Mouse (Mus musculus): Measurements from ENCODE around the gene Psd.

Gene Psd

GRCm38 (mm10) chr19:46338331-46338936 lies 11.5 kb upstream of the Psd start, which contains the start of gene Cuedc2:
Cuedc2 (minus strand) TSS chr19:46338702.
- DNase-seq = peak; percentile 96

- DNase-seq = no peak
These were observed 10.9 kb upstream of the Psd start for GRCm38 (mm10) chr19:46337719-46338330.

GRCm38 (mm10) chr19:46333906-46334305 lies 7.0 kb upstream of the Psd start:
- DNase-seq = no peak

GRCm38 (mm10) chr19:46332721-46333339 lies 5.9 kb upstream of the Psd start:
- no peak for DNase-seq

GRCm38 (mm10) chr19:46331936-46332335 lies 5.0 kb upstream of the Psd start:
- DNase-seq = no peak

GRCm38 (mm10) chr19:46331326-46331725 lies 4.4 kb upstream of the Psd start:
- no peak for DNase-seq

- no peak for DNase-seq
These were observed 3.7 kb upstream of the Psd start for GRCm38 (mm10) chr19:46330696-46331095.

- DNase-seq = peak; percentile 82
These were observed 3.0 kb upstream of the Psd start for GRCm38 (mm10) chr19:46329951-46330350.

- DNase-seq = no peak
These were observed 2.2 kb upstream of the Psd start for GRCm38 (mm10) chr19:46329031-46329641.

- DNase-seq = peak; percentile 96
These were observed 1.4 kb upstream of the Psd start, which contains the start of gene Fbxl15 for GRCm38 (mm10) chr19:46328081-46329030. Fbxl15 (plus strand) TSS chr19:46328184.

- DNase-seq = no peak
These were observed 642 bp upstream of the Psd start for GRCm38 (mm10) chr19:46327531-46328064.

GRCm38 (mm10) chr19:46326019-46326755 lies 769 bp downstream of the Psd start:
- no peak for DNase-seq

GRCm38 (mm10) chr19:46324918-46325317 lies 2.0 kb downstream of the Psd start:
- no peak for DNase-seq

GRCm38 (mm10) chr19:46324366-46324765 lies 2.6 kb downstream of the Psd start:
- DNase-seq = no peak

GRCm38 (mm10) chr19:46323716-46324115 lies 3.2 kb downstream of the Psd start:
- DNase-seq = no peak

- no peak for DNase-seq
These were observed 3.9 kb downstream of the Psd start for GRCm38 (mm10) chr19:46322996-46323572.

GRCm38 (mm10) chr19:46322144-46322995 lies 4.6 kb downstream of the Psd start:
- no peak for DNase-seq

- no peak for DNase-seq
These were observed 5.6 kb downstream of the Psd start for GRCm38 (mm10) chr19:46321101-46321943.

GRCm38 (mm10) chr19:46320076-46320785 lies 6.7 kb downstream of the Psd start:
- no peak for DNase-seq
